Mouse (Mus musculus): Measurements from ENCODE around the gene Ptpn18.

Gene Ptpn18

GRCm38 (mm10) chr1:34518259-34518658 is 58.7 kb downstream of the Ptpn18 start:
- peak; percentile 25 to 33 for DNase-seq

GRCm38 (mm10) chr1:34522205-34522849 is 62.8 kb downstream of the Ptpn18 start:
- DNase-seq, result no peak

GRCm38 (mm10) chr1:34522850-34523244 is 63.3 kb downstream of the Ptpn18 start:
- no peak for DNase-seq

GRCm38 (mm10) chr1:34523647-34524046 is 64.1 kb downstream of the Ptpn18 start:
- no peak for DNase-seq
